Mouse (Mus musculus) granulocyte monocyte progenitor cell, adult 5-6 weeks (primary cell): Measurements from ENCODE around the gene Foxp1. TPM values are rescaled to one million over a fixed set of nuclear protein-coding genes. Genes with fewer than 3 reads are reported as not detected.

ENCODE experiments used
- ATAC-seq: replicated peaks from 2 replicates; pipeline ENCODE4 v1.8.0; 2016; ENCODE audit warnings: mild to moderate bottlenecking, moderate TSS enrichment, inconsistent platforms; ENCODE audit not compliant: poor library complexity, severe bottlenecking
- total RNA-seq, 2 experiments: library from RNA; stranded (forward) in 1 of 2; stranded (reverse) in 1 of 2; fragments of 200-712, 200-1000 nt in 1 of 2; fragments of >200 nt in 1 of 2; fragmentation: Nextera tagmentation in 1 of 2; gene quantifications; 2 replicates each; pipeline ENCODE4 v1.2.3; 2014 to 2017

Foxp1 gene
- total RNA-seq, 2 experiments from 2014 or later = 68.5 to 128 TPM

- peak; percentile 76 for ATAC-seq
These were observed 274.1 kb downstream of the Foxp1 start for GRCm38 (mm10) chr6:99248396-99248795.

GRCm38 (mm10) chr6:99241625-99242395 lies 280.7 kb downstream of the Foxp1 start:
- peak; percentile 94 for ATAC-seq

- ATAC-seq = no peak
These were observed 281.8 kb downstream of the Foxp1 start for GRCm38 (mm10) chr6:99240764-99241163.

GRCm38 (mm10) chr6:99235588-99235987 lies 286.9 kb downstream of the Foxp1 start:
- no peak for ATAC-seq

GRCm38 (mm10) chr6:99233411-99233810 lies 289.1 kb downstream of the Foxp1 start:
- no peak for ATAC-seq

GRCm38 (mm10) chr6:99228336-99228870 lies 294.1 kb downstream of the Foxp1 start:
- ATAC-seq = no peak

- no peak for ATAC-seq
These were observed 301.4 kb downstream of the Foxp1 start for GRCm38 (mm10) chr6:99221147-99221546.

GRCm38 (mm10) chr6:99220472-99220871 lies 302.0 kb downstream of the Foxp1 start:
- ATAC-seq = 0 out of 2 replicates have a peak, but pooled peaks have one; percentile 21

- no peak for ATAC-seq
These were observed 304.7 kb downstream of the Foxp1 start for GRCm38 (mm10) chr6:99217846-99218245.

GRCm38 (mm10) chr6:99217155-99217554 lies 305.4 kb downstream of the Foxp1 start:
- ATAC-seq = no peak

- peak; percentile 74 for ATAC-seq
These were observed 310.1 kb downstream of the Foxp1 start for GRCm38 (mm10) chr6:99212461-99212860.

GRCm38 (mm10) chr6:99211663-99212333 lies 310.7 kb downstream of the Foxp1 start:
- ATAC-seq = peak; percentile 87

GRCm38 (mm10) chr6:99210161-99210560 lies 312.4 kb downstream of the Foxp1 start:
- no peak for ATAC-seq

GRCm38 (mm10) chr6:99207226-99207885 lies 315.2 kb downstream of the Foxp1 start:
- no peak for ATAC-seq

GRCm38 (mm10) chr6:99206437-99206870 lies 316.1 kb downstream of the Foxp1 start:
- ATAC-seq = no peak

GRCm38 (mm10) chr6:99205587-99206436 lies 316.7 kb downstream of the Foxp1 start:
- ATAC-seq = peak; percentile 28; the same call in 1 of the 2 replicates

GRCm38 (mm10) chr6:99204780-99205586 lies 317.5 kb downstream of the Foxp1 start:
- ATAC-seq = peak; percentile 80

GRCm38 (mm10) chr6:99204052-99204779 lies 318.3 kb downstream of the Foxp1 start:
- ATAC-seq = no peak
